Mouse (Mus musculus): ENCODE measurements around the gene Tmem176a. TPM values are rescaled to one million over a fixed set of nuclear protein-coding genes. Genes with fewer than 3 reads are reported as not detected.

Tmem176a gene
- polyA plus RNA-seq, 1 experiment from 2014 or later, result 183 TPM

GRCm38 (mm10) chr6:48869774-48870173 is 29.1 kb downstream of the Tmem176a start:
- no peak overlapping the region for H3K4me2 ChIP-seq (ENCODE audit: low read depth, low read length)
- peak; percentile 51 for ATAC-seq
- H3K36me3 ChIP-seq (ENCODE audit: control insufficient read depth, insufficient read depth, low read length), result no peaks in the 10 kb centered on the region
- H3K27me3 ChIP-seq (replicated peaks; ENCODE audit: control insufficient read depth, insufficient read depth, low read length), result no peaks in the 10 kb centered on the region
- no peak overlapping the region for H3K9ac ChIP-seq (ENCODE audit: low read depth, low read length)
- no peaks in the 10 kb centered on the region for H3K9me3 ChIP-seq (ENCODE audit: control insufficient read depth, low read length)
- peaks cover 7% of the 10 kb centered on the region; the same call in 1 of the 2 replicates for H3K4me1 ChIP-seq (ENCODE audit: control insufficient read depth, insufficient read depth, low read length)
- peak overlapping the region; percentile 43; the same call in 1 of the 2 replicates for H3K27ac ChIP-seq (ENCODE audit: low read length)
- H3K4me3 ChIP-seq (ENCODE audit: low read length), result no peak overlapping the region
- 66% methylated on average over 2 of the region's 2 CpGs for WGBS

GRCm38 (mm10) chr6:48872596-48872995 is 31.9 kb downstream of the Tmem176a start, which contains the start of gene Aoc1:
Gene Aoc1, plus strand, starts transcription at chr6:48872896.
- WGBS, result 72% methylated on average over 5 of the region's 5 CpGs
- ATAC-seq, result no peak
- Histone ChIP-seq H3K9ac (ENCODE audit: low read depth, low read length) (no peak within 1 kb of the TSS), H3K4me3 (ENCODE audit: low read length) (no peak within 1 kb of the TSS), H3K4me2 (ENCODE audit: low read depth, low read length) (no peak within 1 kb of the TSS), H3K27ac (ENCODE audit: low read length) (peak within 1 kb of the TSS; percentile 42; the same call in 1 of the 2 replicates), H3K9me3 (ENCODE audit: control insufficient read depth, low read length) (no peaks in the 10 kb centered on the region), H3K36me3 (ENCODE audit: control insufficient read depth, insufficient read depth, low read length) (no peaks in the 10 kb centered on the region), H3K27me3 (replicated peaks; ENCODE audit: control insufficient read depth, insufficient read depth, low read length) (no peaks in the 10 kb centered on the region), H3K4me1 (ENCODE audit: control insufficient read depth, insufficient read depth, low read length) (peaks cover 10% of the 10 kb centered on the region; the same call in 1 of the 2 replicates)

GRCm38 (mm10) chr6:48874576-48874975 is 33.9 kb downstream of the Tmem176a start:
- WGBS, result 67% methylated on average over 4 of the region's 4 CpGs
- H3K9me3 ChIP-seq (ENCODE audit: control insufficient read depth, low read length), result no peaks in the 10 kb centered on the region

GRCm38 (mm10) chr6:48875515-48875914 is 34.8 kb downstream of the Tmem176a start:
- peak overlapping the region; percentile 22; the same call in 1 of the 2 replicates for H3K4me2 ChIP-seq (ENCODE audit: low read depth, low read length)
- ATAC-seq, result peak; percentile 62
- H3K27ac ChIP-seq (ENCODE audit: low read length), result peak overlapping the region; percentile 49
- no peak overlapping the region for H3K9ac ChIP-seq (ENCODE audit: low read depth, low read length)
- no peaks in the 10 kb centered on the region for H3K9me3 ChIP-seq (ENCODE audit: control insufficient read depth, low read length)
- H3K4me3 ChIP-seq (ENCODE audit: low read length), result no peak overlapping the region
- 87% methylated on average over 6 of the region's 6 CpGs for WGBS
- no peaks in the 10 kb centered on the region for H3K27me3 ChIP-seq (replicated peaks; ENCODE audit: control insufficient read depth, insufficient read depth, low read length)
- no peaks in the 10 kb centered on the region for H3K36me3 ChIP-seq (ENCODE audit: control insufficient read depth, insufficient read depth, low read length)
- peaks cover 8% of the 10 kb centered on the region; the same call in 1 of the 2 replicates for H3K4me1 ChIP-seq (ENCODE audit: control insufficient read depth, insufficient read depth, low read length)

More at GRCm38 (mm10) chr6:48874576-48874975, 33.9 kb downstream of the Tmem176a start:
- peak overlapping the region; percentile 30; the same call in 1 of the 2 replicates for H3K27ac ChIP-seq (ENCODE audit: low read length)
- H3K4me1 ChIP-seq (ENCODE audit: control insufficient read depth, insufficient read depth, low read length), result peaks cover 10% of the 10 kb centered on the region; the same call in 1 of the 2 replicates
- H3K4me3 ChIP-seq (ENCODE audit: low read length), result no peak overlapping the region
- peak; percentile 69 for ATAC-seq
- H3K4me2 ChIP-seq (ENCODE audit: low read depth, low read length), result no peak overlapping the region
- H3K9ac ChIP-seq (ENCODE audit: low read depth, low read length), result no peak overlapping the region
- no peaks in the 10 kb centered on the region for H3K36me3 ChIP-seq (ENCODE audit: control insufficient read depth, insufficient read depth, low read length)
- no peaks in the 10 kb centered on the region for H3K27me3 ChIP-seq (replicated peaks; ENCODE audit: control insufficient read depth, insufficient read depth, low read length)

GRCm38 (mm10) chr6:48876510-48877135 is 35.9 kb downstream of the Tmem176a start:
- ATAC-seq, result peak; percentile 57
- no peaks in the 10 kb centered on the region for H3K36me3 ChIP-seq (ENCODE audit: control insufficient read depth, insufficient read depth, low read length)
- no peak overlapping the region for H3K9ac ChIP-seq (ENCODE audit: low read depth, low read length)
- peaks cover 8% of the 10 kb centered on the region; the same call in 1 of the 2 replicates for H3K4me1 ChIP-seq (ENCODE audit: control insufficient read depth, insufficient read depth, low read length)
- H3K9me3 ChIP-seq (ENCODE audit: control insufficient read depth, low read length), result no peaks in the 10 kb centered on the region
- 63% methylated on average over 5 of the region's 5 CpGs for WGBS
- H3K27me3 ChIP-seq (replicated peaks; ENCODE audit: control insufficient read depth, insufficient read depth, low read length), result no peaks in the 10 kb centered on the region
- H3K4me3 ChIP-seq (ENCODE audit: low read length), result no peak overlapping the region
- peak overlapping the region; percentile 55; the same call in 1 of the 2 replicates for H3K27ac ChIP-seq (ENCODE audit: low read length)
- H3K4me2 ChIP-seq (ENCODE audit: low read depth, low read length), result no peak overlapping the region

- H3K27me3 ChIP-seq (replicated peaks; ENCODE audit: control insufficient read depth, insufficient read depth, low read length), result no peaks in the 10 kb centered on the region
- no peak overlapping the region for H3K4me3 ChIP-seq (ENCODE audit: low read length)
- no peak overlapping the region for H3K4me2 ChIP-seq (ENCODE audit: low read depth, low read length)
- H3K4me1 ChIP-seq (ENCODE audit: control insufficient read depth, insufficient read depth, low read length), result 0 out of 2 replicates have a peak, but pooled peaks cover 2% of the 10 kb centered on the region
- H3K27ac ChIP-seq (ENCODE audit: low read length), result peak overlapping the region; percentile 72
- no peaks in the 10 kb centered on the region; the same call in 1 of the 2 replicates for H3K9me3 ChIP-seq (ENCODE audit: control insufficient read depth, low read length)
- H3K36me3 ChIP-seq (ENCODE audit: control insufficient read depth, insufficient read depth, low read length), result no peaks in the 10 kb centered on the region
- 67% methylated on average over 4 of the region's 4 CpGs for WGBS
- ATAC-seq, result no peak
- no peak overlapping the region for H3K9ac ChIP-seq (ENCODE audit: low read depth, low read length)
Measured at GRCm38 (mm10) chr6:48894203-48894602, 53.5 kb downstream of the Tmem176a start.

GRCm38 (mm10) chr6:48894938-48895818 is 54.5 kb downstream of the Tmem176a start:
- 0 out of 2 replicates have a peak, but pooled peaks cover 2% of the 10 kb centered on the region for H3K4me1 ChIP-seq (ENCODE audit: control insufficient read depth, insufficient read depth, low read length)
- WGBS, result 66% methylated on average over 8 of the region's 8 CpGs
- H3K9ac ChIP-seq (ENCODE audit: low read depth, low read length), result peak overlapping the region; percentile 60
- H3K36me3 ChIP-seq (ENCODE audit: control insufficient read depth, insufficient read depth, low read length), result no peaks in the 10 kb centered on the region
- H3K4me2 ChIP-seq (ENCODE audit: low read depth, low read length), result peak overlapping the region; percentile 46
- no peaks in the 10 kb centered on the region for H3K27me3 ChIP-seq (replicated peaks; ENCODE audit: control insufficient read depth, insufficient read depth, low read length)
- H3K4me3 ChIP-seq (ENCODE audit: low read length), result peak overlapping the region; percentile 30
- ATAC-seq, result peak; percentile 92
- peak overlapping the region; percentile 96 for H3K27ac ChIP-seq (ENCODE audit: low read length)
- H3K9me3 ChIP-seq (ENCODE audit: control insufficient read depth, low read length), result no peaks in the 10 kb centered on the region; the same call in 1 of the 2 replicates

GRCm38 (mm10) chr6:48895941-48896340 is 55.2 kb downstream of the Tmem176a start:
- H3K4me1 ChIP-seq (ENCODE audit: control insufficient read depth, insufficient read depth, low read length), result no peaks in the 10 kb centered on the region
- H3K4me3 ChIP-seq (ENCODE audit: low read length), result peak overlapping the region; percentile 14; the same call in 1 of the 2 replicates
- peak; percentile 76 for ATAC-seq
- H3K27me3 ChIP-seq (replicated peaks; ENCODE audit: control insufficient read depth, insufficient read depth, low read length), result no peaks in the 10 kb centered on the region
- H3K36me3 ChIP-seq (ENCODE audit: control insufficient read depth, insufficient read depth, low read length), result no peaks in the 10 kb centered on the region
- H3K27ac ChIP-seq (ENCODE audit: low read length), result peak overlapping the region; percentile 96
- 58% methylated on average over 5 of the region's 5 CpGs for WGBS
- no peaks in the 10 kb centered on the region; the same call in 1 of the 2 replicates for H3K9me3 ChIP-seq (ENCODE audit: control insufficient read depth, low read length)
- peak overlapping the region; percentile 43 for H3K4me2 ChIP-seq (ENCODE audit: low read depth, low read length)
- H3K9ac ChIP-seq (ENCODE audit: low read depth, low read length), result no peak overlapping the region

Measured in intestine, embryonic 16.5 days (tissue).